Mouse (Mus musculus) liver, embryonic 15.5 days (tissue): ENCODE measurements around the gene Trappc4. TPM values are rescaled to one million over a fixed set of nuclear protein-coding genes. Genes with fewer than 3 reads are reported as not detected.

Experiments
- microRNA-seq: library from miRNA; unstranded; fragments of <30 nt; microRNA quantifications from one replicate; pipeline ENCODE4, GENCODE M21; 2016
- polyA plus RNA-seq: library from polyadenylated mRNA; unstranded; fragments of >200 nt; fragmentation: Nextera tagmentation; extraction: Ambion mirVana; gene quantifications from 2 replicates; pipeline ENCODE4 v1.2.1, GENCODE M21; 2015

The Trappc4 gene
- polyA plus RNA-seq, 1 experiment from 2014 or later = 50.4 TPM

Small RNAs within 50 kb of the gene (microRNA-seq; reads per million reads assigned to microRNA genes)
- gene Mir7085 = not detected

Other genes with a start within 250 kb of the Trappc4 start
- 5.1 and 5.8 TPM in 2 replicates for gene Cbl, start 173.6 kb downstream of the Trappc4 start, polyA plus RNA-seq
- not detected in 2 replicates for gene Ccdc153, start 166.9 kb downstream of the Trappc4 start, polyA plus RNA-seq
- gene Pdzd3, start 156.1 kb downstream of the Trappc4 start, polyA plus RNA-seq = 0.07 TPM in 1 of 2 replicates, not detected in the other
- gene Nlrx1, start 139.0 kb downstream of the Trappc4 start, polyA plus RNA-seq = 4.1 and 4.2 TPM in 2 replicates
- 16.4 and 18.6 TPM in 2 replicates for gene Abcg4, start 119.0 kb downstream of the Trappc4 start, polyA plus RNA-seq
- gene Hinfp, start 101.9 kb downstream of the Trappc4 start, polyA plus RNA-seq = 12.7 and 14.2 TPM in 2 replicates
- 9.6 and 10.4 TPM in 2 replicates for gene C2cd2l, start 87.3 kb downstream of the Trappc4 start, polyA plus RNA-seq
- gene Dpagt1, start 81.6 kb downstream of the Trappc4 start, polyA plus RNA-seq = 17.9 and 18.4 TPM in 2 replicates
- gene H2afx, start 72.9 kb downstream of the Trappc4 start, polyA plus RNA-seq = 226 and 228 TPM in 2 replicates
- gene Hmbs, start 63.4 kb downstream of the Trappc4 start, polyA plus RNA-seq = 1,466 and 1,543 TPM in 2 replicates
- 14.6 and 15.1 TPM in 2 replicates for gene Vps11, start 45.9 kb downstream of the Trappc4 start, polyA plus RNA-seq
- 14.8 and 17.0 TPM in 2 replicates for gene Hyou1, start 28.1 kb downstream of the Trappc4 start, polyA plus RNA-seq
- 46.3 and 59.8 TPM in 2 replicates for gene Slc37a4, start 10.7 kb downstream of the Trappc4 start, polyA plus RNA-seq
- gene Rps25, start 461 bp downstream of the Trappc4 start, polyA plus RNA-seq = 758 and 952 TPM in 2 replicates
- gene Ccdc84, start 11.0 kb upstream of the Trappc4 start, polyA plus RNA-seq = 12.6 and 13.6 TPM in 2 replicates
- 0.06 TPM in 1 of 2 replicates, not detected in the other for gene Foxr1, start 33.5 kb upstream of the Trappc4 start, polyA plus RNA-seq
- gene Upk2, start 47.4 kb upstream of the Trappc4 start, polyA plus RNA-seq = not detected in 2 replicates
- 1.9 and 2.3 TPM in 2 replicates for gene Bcl9l, start 75.2 kb upstream of the Trappc4 start, polyA plus RNA-seq
- 0.13 TPM in 1 of 2 replicates, not detected in the other for gene Cxcr5, start 154.3 kb upstream of the Trappc4 start, polyA plus RNA-seq
- 6.1 and 6.6 TPM in 2 replicates for gene Ddx6, start 197.3 kb upstream of the Trappc4 start, polyA plus RNA-seq